Mouse (Mus musculus) olfactory bulb, adult 2 months (tissue): ENCODE measurements at regions not wholly inside any gene's neighbourhood (a gene's known extent, or its start where the extent isn't known, plus 50 kb on each side); places are given as distances from the start of the nearest gene placed in this dataset.

Source experiments
- CTCF ChIP-seq: fragments of 200-500 bp; IDR thresholded peaks from 2 replicates; pipeline ENCODE4 v1.5.1; 2012; ENCODE audit warnings: low read depth, mild to moderate bottlenecking, low read length, moderate library complexity; ENCODE audit not compliant: insufficient read depth
- POLR2A ChIP-seq: fragments of 200-500 bp; IDR thresholded peaks from 2 replicates; pipeline ENCODE4 v1.6.1; 2012; ENCODE audit warnings: mild to moderate bottlenecking, low read depth, low read length, moderate library complexity; ENCODE audit not compliant: insufficient read depth

DNA sequence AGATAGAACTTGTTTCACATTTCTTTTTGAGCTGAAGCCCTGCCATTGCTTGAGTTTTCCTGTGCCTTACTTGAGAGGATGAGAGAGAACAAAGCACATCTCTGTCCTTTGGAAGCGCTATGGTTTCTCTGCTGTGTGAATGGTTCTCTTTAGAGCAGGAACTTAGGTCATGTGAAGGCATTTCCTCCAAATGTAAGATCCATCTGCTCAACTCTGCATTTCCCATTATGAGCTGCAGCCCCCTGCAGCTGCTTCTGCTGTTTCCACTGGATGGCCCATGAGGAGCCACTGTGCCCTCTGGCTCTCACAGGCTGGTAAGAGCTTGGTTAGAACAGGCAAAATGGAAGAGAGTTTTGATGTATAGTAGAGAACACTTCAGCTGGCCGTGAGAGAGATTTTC, 102.5 kb upstream of the Slc4a7 start:
- TF ChIP-seq CTCF (no peak), POLR2A (no peak)
